Mouse (Mus musculus): ENCODE measurements around the gene Timm50. TPM values are rescaled to one million over a fixed set of nuclear protein-coding genes. Genes with fewer than 3 reads are reported as not detected.

Gene Timm50
- polyA plus RNA-seq, 1 experiment from 2014 or later = 131 TPM

DNA sequence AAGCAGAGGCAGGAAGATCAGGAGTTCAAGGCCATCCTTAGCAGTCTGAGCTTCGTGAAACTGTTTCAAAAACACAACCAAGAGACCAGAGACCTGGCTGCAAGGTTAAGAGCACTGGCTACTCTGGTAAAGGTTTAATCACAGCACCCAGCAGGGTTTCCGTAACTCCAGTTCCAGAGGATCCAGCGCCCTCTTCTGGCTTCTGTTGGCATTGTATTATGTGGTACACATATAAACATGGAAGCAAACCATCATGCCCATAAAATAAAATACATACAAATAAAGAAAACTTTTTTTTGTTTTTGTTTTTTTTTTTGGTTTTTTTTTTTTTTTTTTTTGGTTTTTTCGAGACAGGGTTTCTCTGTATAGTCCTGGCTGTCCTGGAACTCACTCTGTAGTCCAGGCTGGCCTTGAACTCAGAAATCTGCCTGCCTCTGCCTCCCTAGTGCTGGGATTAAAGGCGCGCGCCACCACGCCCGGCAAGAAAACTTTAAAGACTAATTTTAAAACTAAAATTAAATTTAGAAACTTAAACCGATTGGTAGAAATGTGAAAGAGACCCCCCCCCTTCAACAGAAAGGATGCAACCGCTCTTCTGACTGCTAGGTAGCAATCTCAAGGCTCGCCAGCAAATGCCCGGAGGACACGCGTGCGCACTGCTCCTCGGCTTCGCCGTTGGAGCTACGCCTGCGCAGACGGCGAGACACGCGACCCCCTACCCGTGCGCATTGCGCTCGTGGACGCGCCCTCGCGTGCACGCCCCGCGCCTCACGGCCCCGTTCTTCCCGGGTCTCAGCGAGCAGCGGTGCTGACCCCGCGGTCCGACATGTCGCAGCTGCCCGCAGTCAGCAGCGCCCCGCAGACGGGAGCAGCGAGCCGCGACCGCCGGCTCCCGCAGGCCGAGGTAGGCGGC is 44.5 kb downstream of the Timm50 start, which contains the start of gene Eid2:
TSS of gene Eid2 (plus strand) at position 753 of the 913 bp plus-strand sequence.
- peak within 1 kb of the TSS; percentile 85 for H3K4me2 ChIP-seq
- H3K4me1 ChIP-seq (replicated peaks) = peaks cover 15% of the 10 kb centered on the region
- 9% methylated on average over 46 of the region's 57 CpGs for WGBS
- H3K9me3 ChIP-seq = no peaks in the 10 kb centered on the region
- peaks cover 8% of the 10 kb centered on the region; the same call in 1 of the 2 replicates for H3K36me3 ChIP-seq
- ATAC-seq (ENCODE audit: low FRiP score, low read depth) = peak; percentile 95
- peaks cover 5% of the 10 kb centered on the region; the same call in 1 of the 2 replicates for H3K27me3 ChIP-seq
- H3K27ac ChIP-seq (replicated peaks) = peak within 1 kb of the TSS; percentile 94
- H3K9ac ChIP-seq = peak within 1 kb of the TSS; percentile 98
- peak within 1 kb of the TSS; percentile 90 for H3K4me3 ChIP-seq

DNA sequence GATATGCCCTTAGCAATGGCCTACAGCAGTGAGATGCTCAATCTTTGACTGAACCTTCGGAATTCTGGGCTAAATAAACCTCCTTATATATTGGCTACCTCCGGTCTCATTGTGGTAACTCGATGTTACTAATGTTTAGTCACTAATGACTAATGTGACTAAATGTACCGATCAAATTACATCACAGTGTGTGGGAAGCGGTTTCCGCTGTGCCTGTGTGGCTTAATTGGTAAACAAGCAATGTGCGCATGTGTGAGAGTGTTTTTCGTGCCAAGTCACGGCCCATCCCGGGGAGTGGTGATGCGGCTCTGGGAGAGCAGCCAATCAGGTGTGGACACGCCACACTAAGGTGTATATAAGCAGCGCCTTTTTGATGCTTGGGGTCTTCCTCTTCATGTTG is 46.5 kb downstream of the Timm50 start:
- Histone ChIP-seq H3K27me3 (peaks cover 5% of the 10 kb centered on the region; the same call in 1 of the 2 replicates), H3K36me3 (peaks cover 2% of the 10 kb centered on the region; the same call in 1 of the 2 replicates), H3K4me2 (no peak overlapping the region), H3K4me3 (no peak overlapping the region), H3K9ac (no peak overlapping the region), H3K9me3 (no peaks in the 10 kb centered on the region), H3K27ac (replicated peaks) (no peak overlapping the region), H3K4me1 (replicated peaks) (peaks cover 13% of the 10 kb centered on the region)
- 84% methylated on average over 13 of the region's 13 CpGs for WGBS
- ATAC-seq (ENCODE audit: low FRiP score, low read depth) = no peak

DNA sequence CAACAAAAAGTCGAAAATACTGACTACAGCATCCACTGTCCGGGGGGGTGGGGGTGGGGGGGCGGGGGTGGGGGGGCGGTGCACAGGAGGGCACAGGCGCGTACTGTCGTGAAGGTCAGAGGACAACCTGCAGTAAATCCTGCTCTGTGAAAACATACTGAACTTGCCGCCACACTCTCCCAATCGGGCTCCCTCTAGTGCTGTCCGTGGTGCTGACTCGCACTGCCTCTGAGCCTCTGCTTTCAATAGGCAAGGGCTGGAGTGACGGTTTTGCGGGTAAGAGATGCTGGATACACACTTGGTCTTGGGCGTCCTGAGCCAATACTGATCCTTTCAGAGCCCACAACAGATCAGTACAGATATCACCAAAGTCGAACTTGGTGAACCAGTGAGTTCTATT is 48.1 kb downstream of the Timm50 start:
- H3K27ac ChIP-seq (replicated peaks) = no peak overlapping the region
- peaks cover 5% of the 10 kb centered on the region; the same call in 1 of the 2 replicates for H3K27me3 ChIP-seq
- ATAC-seq (ENCODE audit: low FRiP score, low read depth) = no peak
- H3K36me3 ChIP-seq = no peaks in the 10 kb centered on the region
- H3K4me2 ChIP-seq = no peak overlapping the region
- no peak overlapping the region for H3K4me3 ChIP-seq
- peaks cover 5% of the 10 kb centered on the region for H3K4me1 ChIP-seq (replicated peaks)
- WGBS = 8% methylated on average over 15 of the region's 15 CpGs
- no peak overlapping the region for H3K9ac ChIP-seq
- H3K9me3 ChIP-seq = no peaks in the 10 kb centered on the region

DNA sequence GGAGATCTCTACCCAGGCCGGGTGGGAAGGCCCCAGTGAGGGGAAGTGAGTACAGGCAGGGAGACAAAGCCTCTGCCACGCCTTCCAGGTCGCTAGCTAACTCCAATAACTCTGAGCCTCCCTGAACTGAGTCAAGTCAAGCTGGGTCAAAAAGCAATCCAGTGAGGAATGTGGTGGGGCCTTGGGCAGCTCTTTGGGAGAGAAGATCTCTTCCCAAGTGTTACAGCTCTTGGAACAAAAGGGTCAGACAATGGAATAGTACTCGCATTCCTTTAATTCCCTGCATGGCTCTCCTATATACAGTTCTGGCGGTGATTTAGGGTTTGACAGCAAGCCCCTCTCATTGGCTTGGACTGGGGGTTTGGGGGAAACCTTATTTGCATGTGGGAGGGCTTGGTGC is 49.0 kb downstream of the Timm50 start:
- Histone ChIP-seq H3K9me3 (no peaks in the 10 kb centered on the region), H3K27ac (replicated peaks) (no peak overlapping the region), H3K36me3 (no peaks in the 10 kb centered on the region), H3K27me3 (peaks cover 5% of the 10 kb centered on the region; the same call in 1 of the 2 replicates), H3K9ac (no peak overlapping the region), H3K4me2 (no peak overlapping the region), H3K4me3 (no peak overlapping the region), H3K4me1 (replicated peaks) (no peaks in the 10 kb centered on the region)
- 57% methylated on average over 5 of the region's 5 CpGs for WGBS
- ATAC-seq (ENCODE audit: low FRiP score, low read depth) = no peak

Other genes starting within 250 kb of the Timm50 start
- gene Fcgbp, start 240.8 kb downstream of the Timm50 start, polyA plus RNA-seq (2015; fragmentation: Nextera tagmentation; extraction: Ambion mirVana) = 0.41 and 0.71 TPM in 2 replicates
- 0.08 and 0.13 TPM in 2 replicates for gene 9530053A07Rik, start 182.6 kb downstream of the Timm50 start, polyA plus RNA-seq (2015; fragmentation: Nextera tagmentation; extraction: Ambion mirVana)
- 76.5 and 81.8 TPM in 2 replicates for gene Fbl, start 142.4 kb downstream of the Timm50 start, polyA plus RNA-seq (2015; fragmentation: Nextera tagmentation; extraction: Ambion mirVana)
- 14.0 and 14.9 TPM in 2 replicates for gene Dyrk1b, start 132.6 kb downstream of the Timm50 start, polyA plus RNA-seq (2015; fragmentation: Nextera tagmentation; extraction: Ambion mirVana)
- 19.9 and 23.7 TPM in 2 replicates for gene Eid2, start 44.2 kb downstream of the Timm50 start, polyA plus RNA-seq (2015; fragmentation: Nextera tagmentation; extraction: Ambion mirVana)
- gene Eid2b, start 34.3 kb downstream of the Timm50 start, polyA plus RNA-seq (2015; fragmentation: Nextera tagmentation; extraction: Ambion mirVana) = 38.4 and 38.7 TPM in 2 replicates
- 0.62 and 1.4 TPM in 2 replicates for gene Selenov, start 20.9 kb downstream of the Timm50 start, polyA plus RNA-seq (2015; fragmentation: Nextera tagmentation; extraction: Ambion mirVana)
- gene Dll3, start 9.8 kb downstream of the Timm50 start, polyA plus RNA-seq (2015; fragmentation: Nextera tagmentation; extraction: Ambion mirVana) = 18.4 and 26.9 TPM in 2 replicates
- gene Supt5, start 26.7 kb upstream of the Timm50 start, polyA plus RNA-seq (2015; fragmentation: Nextera tagmentation; extraction: Ambion mirVana) = 94.0 and 104 TPM in 2 replicates
- gene Rps16, start 38.6 kb upstream of the Timm50 start, polyA plus RNA-seq (2015; fragmentation: Nextera tagmentation; extraction: Ambion mirVana) = 444 and 501 TPM in 2 replicates
- gene Plekhg2, start 60.5 kb upstream of the Timm50 start, polyA plus RNA-seq (2015; fragmentation: Nextera tagmentation; extraction: Ambion mirVana) = 26.8 and 27.6 TPM in 2 replicates
- 4.4 and 4.6 TPM in 2 replicates for gene Zfp36, start 68.2 kb upstream of the Timm50 start, polyA plus RNA-seq (2015; fragmentation: Nextera tagmentation; extraction: Ambion mirVana)
- gene Med29, start 80.6 kb upstream of the Timm50 start, polyA plus RNA-seq (2015; fragmentation: Nextera tagmentation; extraction: Ambion mirVana) = 46.1 and 46.6 TPM in 2 replicates
- gene Paf1, start 80.9 kb upstream of the Timm50 start, polyA plus RNA-seq (2015; fragmentation: Nextera tagmentation; extraction: Ambion mirVana) = 93.3 and 96.8 TPM in 2 replicates
- 4.1 and 4.9 TPM in 2 replicates for gene Gmfg, start 125.4 kb upstream of the Timm50 start, polyA plus RNA-seq (2015; fragmentation: Nextera tagmentation; extraction: Ambion mirVana)
- 20.3 and 25.5 TPM in 2 replicates for gene Lrfn1, start 139.9 kb upstream of the Timm50 start, polyA plus RNA-seq (2015; fragmentation: Nextera tagmentation; extraction: Ambion mirVana)
- not detected in 2 replicates for gene Ifnl2, start 198.4 kb upstream of the Timm50 start, polyA plus RNA-seq (2015; fragmentation: Nextera tagmentation; extraction: Ambion mirVana)
- not detected in 2 replicates for gene Ifnl3, start 210.8 kb upstream of the Timm50 start, polyA plus RNA-seq (2015; fragmentation: Nextera tagmentation; extraction: Ambion mirVana)
- not detected in 2 replicates for gene Sycn, start 228.8 kb upstream of the Timm50 start, polyA plus RNA-seq (2015; fragmentation: Nextera tagmentation; extraction: Ambion mirVana)
- 0.19 TPM in 1 of 2 replicates, not detected in the other for gene Nccrp1, start 235.2 kb upstream of the Timm50 start, polyA plus RNA-seq (2015; fragmentation: Nextera tagmentation; extraction: Ambion mirVana)

Data from hindbrain, embryonic 15.5 days (tissue).